Mouse (Mus musculus) midbrain, embryonic 12.5 days (tissue): Measurements from ENCODE around the gene Dnttip1. TPM values are rescaled to one million over a fixed set of nuclear protein-coding genes. Genes with fewer than 3 reads are reported as not detected.

Source experiments
- ATAC-seq: fragments of 200-750 bp; cut with Nextera tagmentation; 2 replicates; pipeline ENCODE4 v1.8.0; 2017; ENCODE audit warnings: low read depth, moderate TSS enrichment, moderate library complexity; ENCODE audit not compliant: low FRiP score
- H3K27ac ChIP-seq: fragments of 300-500 bp; sonication (generic); replicated peaks from 2 replicates; pipeline ENCODE4 v1.5.1; 2016; ENCODE audit warnings: mild to moderate bottlenecking
- H3K27me3 ChIP-seq: fragments of 300-500 bp; sonication (generic); 2 replicates; pipeline ENCODE4 v1.6.1; 2016; ENCODE audit warnings: mild to moderate bottlenecking
- H3K36me3 ChIP-seq: fragments of 300-500 bp; sonication (generic); 2 replicates; pipeline ENCODE4 v1.6.1; 2016
- H3K4me1 ChIP-seq: fragments of 300-500 bp; sonication (generic); 2 replicates; pipeline ENCODE4 v1.6.1; 2016
- H3K4me2 ChIP-seq: fragments of 300-500 bp; sonication (generic); replicated peaks from 2 replicates; pipeline ENCODE4 v1.6.1; 2016; ENCODE audit warnings: mild to moderate bottlenecking, moderate library complexity
- H3K4me3 ChIP-seq: fragments of 300-500 bp; sonication (generic); 2 replicates; pipeline ENCODE4 v1.5.1; 2016; ENCODE audit warnings: mild to moderate bottlenecking
- H3K9ac ChIP-seq: fragments of 300-500 bp; sonication (generic); replicated peaks from 2 replicates; pipeline ENCODE4 v1.6.1; 2016; ENCODE audit warnings: mild to moderate bottlenecking, moderate library complexity
- H3K9me3 ChIP-seq: fragments of 300-500 bp; sonication (generic); 2 replicates; pipeline ENCODE4 v1.6.1; 2016; ENCODE audit warnings: mild to moderate bottlenecking
- WGBS: fragments of 180-500 bp; shearing (Covaris S2); methylation state at CpG from one replicate; pipeline ENCODE4 v1.1.7; 2016; 5-methylcytosine and 5-hydroxymethylcytosine counted together
- polyA plus RNA-seq: library from polyadenylated mRNA; unstranded; fragments of >200 nt; fragmentation: Nextera tagmentation; extraction: Ambion mirVana; gene quantifications from 2 replicates; pipeline ENCODE4 v1.2.1, GENCODE M21; 2016

Dnttip1 gene
- polyA plus RNA-seq, 1 experiment from 2014 or later, result 90.0 TPM

DNA sequence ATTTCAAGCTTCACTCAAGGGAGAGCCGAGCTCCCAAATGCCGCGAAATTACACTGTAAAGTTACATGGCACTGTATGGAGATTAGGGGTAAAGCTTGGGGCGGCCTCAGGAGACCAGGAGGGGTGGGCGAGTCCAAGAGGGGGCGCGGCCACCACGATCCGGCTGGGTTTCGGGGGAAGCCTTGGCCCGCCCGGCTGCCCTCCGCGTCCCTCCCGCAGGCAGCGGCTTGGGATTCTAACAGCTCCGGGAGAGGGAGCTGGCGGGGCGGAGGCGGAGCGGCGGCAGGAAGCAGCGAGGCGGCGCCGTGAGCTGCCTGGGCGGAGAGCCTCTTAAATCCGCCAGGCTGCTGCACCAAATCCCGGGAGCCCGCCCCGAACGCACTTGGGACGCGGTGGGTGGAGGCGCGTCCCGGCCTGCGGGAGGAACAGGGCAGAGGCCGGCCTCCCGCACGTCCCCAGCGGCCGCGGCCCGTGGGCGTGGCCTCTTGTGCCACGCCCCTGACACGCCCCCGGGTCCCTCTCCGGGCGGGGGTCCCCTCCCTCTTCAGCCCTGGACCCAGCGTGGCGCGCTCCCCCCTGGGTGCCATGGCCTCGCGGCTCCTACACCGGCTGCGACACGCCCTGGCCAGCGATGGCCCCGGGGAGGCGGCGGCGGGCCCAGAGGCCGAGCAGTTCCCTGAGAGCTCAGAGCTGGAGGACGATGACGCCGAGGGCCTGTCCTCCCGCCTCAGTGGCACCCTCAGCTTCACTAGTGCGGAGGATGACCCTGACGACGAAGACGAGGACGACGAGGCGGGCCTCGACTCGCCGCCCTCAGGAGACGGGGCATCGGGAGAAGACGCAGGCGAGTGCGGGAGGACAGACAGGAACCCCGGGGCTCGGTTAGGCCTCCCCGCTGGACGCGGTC is 40.0 kb downstream of the Dnttip1 start, which contains the start of gene Snx21:
Gene Snx21, plus strand, starts transcription at position 343 of the 907 bp plus-strand sequence.
- peak within 1 kb of the TSS; percentile 64 for H3K4me3 ChIP-seq
- 0 out of 2 replicates have a peak, but pooled peaks cover 4% of the 10 kb centered on the region for H3K27me3 ChIP-seq
- peak; percentile 90 for ATAC-seq
- peaks cover 11% of the 10 kb centered on the region for H3K4me1 ChIP-seq
- H3K27ac ChIP-seq, result peak within 1 kb of the TSS; percentile 69
- under 1% methylated on average over 83 of the region's 89 CpGs for WGBS
- H3K9ac ChIP-seq, result peak within 1 kb of the TSS; percentile 60
- H3K9me3 ChIP-seq, result no peaks in the 10 kb centered on the region
- H3K36me3 ChIP-seq, result 0 out of 2 replicates have a peak, but pooled peaks cover 4% of the 10 kb centered on the region
- H3K4me2 ChIP-seq, result peak within 1 kb of the TSS; percentile 82

DNA sequence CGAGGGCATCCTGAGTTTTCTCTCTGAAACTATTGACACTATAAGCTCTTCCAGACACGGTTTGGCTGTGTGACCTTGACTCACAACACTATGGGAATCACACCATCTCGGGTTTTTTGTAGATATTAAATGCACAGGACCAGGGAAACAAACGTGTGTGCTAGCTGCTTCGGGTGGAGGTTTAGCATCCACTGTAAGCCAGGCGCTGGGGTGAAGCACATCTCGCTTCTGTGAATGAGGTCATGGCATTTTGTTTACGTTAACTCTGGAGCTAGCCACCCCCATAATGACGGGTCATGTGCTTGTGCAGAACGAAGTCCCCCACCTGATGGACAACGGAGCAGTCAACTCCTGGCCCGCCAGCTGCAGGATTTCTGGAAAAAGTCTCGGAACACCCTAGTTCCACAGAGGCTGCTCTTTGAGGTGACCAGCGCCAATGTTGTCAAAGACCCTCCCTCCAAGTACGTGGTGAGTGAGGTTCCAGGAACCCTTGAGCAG is 40.7 kb downstream of the Dnttip1 start:
- Histone ChIP-seq H3K27me3 (0 out of 2 replicates have a peak, but pooled peaks cover 4% of the 10 kb centered on the region), H3K4me1 (peaks cover 11% of the 10 kb centered on the region), H3K4me2 (peak overlapping the region; percentile 82), H3K36me3 (peaks cover 11% of the 10 kb centered on the region; the same call in 1 of the 2 replicates), H3K9me3 (no peaks in the 10 kb centered on the region), H3K27ac (no peak overlapping the region), H3K9ac (peak overlapping the region; percentile 60), H3K4me3 (peak overlapping the region; percentile 64)
- peak; percentile 14; the same call in 1 of the 2 replicates for ATAC-seq
- 11% methylated on average over 15 of the region's 15 CpGs for WGBS

DNA sequence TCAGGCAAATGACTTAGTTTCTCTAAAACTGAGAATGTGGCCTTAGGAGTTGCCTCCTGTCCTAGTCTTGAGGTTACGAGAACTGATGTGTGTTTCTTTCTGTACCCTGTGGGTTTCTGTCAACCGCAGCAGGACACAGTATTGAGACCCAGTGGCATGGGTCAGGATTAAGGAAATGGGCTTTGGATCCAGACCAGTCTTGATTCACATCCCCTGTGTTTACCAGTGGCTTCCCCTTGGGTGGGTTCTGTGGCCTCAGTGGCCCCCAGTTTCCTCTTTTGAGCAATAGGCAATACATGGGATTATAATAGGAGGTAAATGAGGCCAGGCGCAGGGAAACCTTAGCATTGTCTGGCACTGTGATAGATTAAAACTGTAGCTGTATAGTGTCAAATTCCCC is 41.2 kb downstream of the Dnttip1 start:
- no peak overlapping the region for H3K9ac ChIP-seq
- H3K27me3 ChIP-seq, result 0 out of 2 replicates have a peak, but pooled peaks cover 4% of the 10 kb centered on the region
- no peak overlapping the region for H3K4me3 ChIP-seq
- H3K4me1 ChIP-seq, result peaks cover 11% of the 10 kb centered on the region
- H3K9me3 ChIP-seq, result no peaks in the 10 kb centered on the region
- H3K27ac ChIP-seq, result no peak overlapping the region
- peak overlapping the region; percentile 82 for H3K4me2 ChIP-seq
- H3K36me3 ChIP-seq, result peaks cover 17% of the 10 kb centered on the region
- no peak for ATAC-seq
- 87% methylated on average over 3 of the region's 3 CpGs for WGBS

DNA sequence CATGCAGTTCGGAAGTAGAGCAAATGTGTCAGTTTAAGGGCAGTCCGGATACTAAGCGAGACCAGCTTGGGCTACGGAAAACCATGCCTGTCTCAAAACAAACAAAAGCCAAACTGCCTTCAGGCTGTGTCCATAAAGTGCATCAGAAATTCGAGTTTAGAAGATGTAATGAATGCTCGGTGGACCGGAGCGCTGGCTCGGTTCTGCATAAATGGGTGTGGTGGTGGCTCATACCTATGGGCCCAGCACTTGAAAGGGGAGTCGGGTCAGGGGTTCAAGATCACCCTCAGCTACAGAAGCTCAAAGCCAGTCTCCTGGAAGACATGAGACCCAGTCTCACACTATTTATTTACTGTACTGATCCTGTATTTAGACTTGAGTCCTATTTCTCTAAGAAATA is 42.0 kb downstream of the Dnttip1 start:
- H3K4me2 ChIP-seq, result no peak overlapping the region
- H3K4me3 ChIP-seq, result no peak overlapping the region
- no peak for ATAC-seq
- peaks cover 11% of the 10 kb centered on the region for H3K4me1 ChIP-seq
- WGBS, result 84% methylated on average over 10 of the region's 10 CpGs
- H3K27ac ChIP-seq, result no peak overlapping the region
- H3K9ac ChIP-seq, result no peak overlapping the region
- peaks cover 24% of the 10 kb centered on the region for H3K36me3 ChIP-seq
- H3K27me3 ChIP-seq, result 0 out of 2 replicates have a peak, but pooled peaks cover 4% of the 10 kb centered on the region
- H3K9me3 ChIP-seq, result no peaks in the 10 kb centered on the region

DNA sequence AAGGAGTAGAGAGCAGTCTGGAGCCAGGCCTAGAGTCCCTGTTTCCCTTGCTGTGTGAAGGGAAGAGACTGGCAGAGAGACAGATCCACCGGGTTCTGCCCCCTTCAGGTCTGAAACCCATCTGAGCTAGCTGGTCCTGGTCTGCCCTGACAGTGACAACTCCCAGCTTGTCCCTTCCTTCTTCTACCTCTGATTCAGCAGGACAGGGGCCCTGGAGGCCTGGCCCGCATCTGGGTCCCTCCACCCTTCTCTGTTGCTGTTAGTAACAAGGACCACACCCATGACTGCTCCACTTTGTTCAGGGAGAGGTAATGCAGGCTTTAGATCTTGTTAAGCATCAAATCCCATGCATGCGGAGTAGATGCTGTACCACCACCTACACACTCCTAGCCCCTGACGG is 42.6 kb downstream of the Dnttip1 start:
- 0 out of 2 replicates have a peak overlapping the region, but pooled peaks have one; percentile 28 for H3K9ac ChIP-seq

DNA sequence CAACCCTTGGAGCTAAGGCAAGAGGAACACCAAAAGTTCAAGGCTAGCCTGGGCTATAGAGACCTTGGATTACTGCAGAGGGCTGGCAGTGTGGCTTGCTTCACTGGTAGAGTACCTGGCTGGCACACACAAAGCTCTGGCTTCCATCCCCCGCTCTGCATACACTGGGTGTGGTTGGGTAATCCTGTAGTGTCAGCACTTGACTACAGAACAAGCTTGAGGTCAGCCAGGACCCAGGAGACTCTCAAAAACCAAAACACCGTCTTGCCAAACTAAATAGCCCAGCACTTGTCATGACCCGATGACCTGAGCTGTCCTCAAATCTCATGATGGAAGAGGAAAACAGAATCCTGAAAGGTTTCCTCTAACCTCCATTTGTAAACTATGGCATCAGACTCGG is 44.7 kb downstream of the Dnttip1 start:
- Histone ChIP-seq H3K27me3 (0 out of 2 replicates have a peak, but pooled peaks cover 4% of the 10 kb centered on the region), H3K36me3 (peaks cover 42% of the 10 kb centered on the region), H3K27ac (no peak overlapping the region), H3K4me2 (no peak overlapping the region), H3K9me3 (no peaks in the 10 kb centered on the region), H3K9ac (no peak overlapping the region), H3K4me1 (peaks cover 8% of the 10 kb centered on the region), H3K4me3 (no peak overlapping the region)
- ATAC-seq, result no peak
- 89% methylated on average over 4 of the region's 4 CpGs for WGBS

More for the DNA sequence above, 42.6 kb downstream of the Dnttip1 start:
- Histone ChIP-seq H3K27me3 (0 out of 2 replicates have a peak, but pooled peaks cover 4% of the 10 kb centered on the region), H3K4me1 (peaks cover 13% of the 10 kb centered on the region), H3K36me3 (peaks cover 30% of the 10 kb centered on the region), H3K4me2 (no peak overlapping the region), H3K9me3 (no peaks in the 10 kb centered on the region), H3K27ac (no peak overlapping the region), H3K4me3 (no peak overlapping the region)
- 73% methylated on average over 4 of the region's 4 CpGs for WGBS
- ATAC-seq, result no peak

DNA sequence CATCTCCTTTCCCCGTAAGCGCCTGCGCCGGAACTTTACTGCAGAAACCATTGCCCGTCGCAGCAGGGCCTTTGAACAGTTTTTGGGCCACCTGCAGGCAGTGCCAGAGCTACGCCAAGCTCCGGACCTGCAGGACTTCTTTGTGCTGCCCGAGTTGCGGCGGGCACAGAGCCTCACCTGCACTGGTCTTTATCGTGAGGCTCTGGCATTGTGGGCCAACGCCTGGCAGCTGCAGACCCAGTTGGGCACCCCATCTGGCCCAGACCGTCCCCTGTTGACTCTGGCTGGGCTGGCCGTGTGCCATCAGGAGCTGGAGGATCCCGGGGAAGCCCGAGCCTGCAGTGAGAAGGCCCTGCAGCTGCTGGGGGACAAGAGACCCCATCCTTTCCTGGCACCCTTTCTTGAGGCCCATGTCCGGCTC is 46.1 kb downstream of the Dnttip1 start:
- Histone ChIP-seq H3K9ac (no peak overlapping the region), H3K4me1 (0 out of 2 replicates have a peak, but pooled peaks cover 2% of the 10 kb centered on the region), H3K4me3 (no peak overlapping the region), H3K27ac (no peak overlapping the region), H3K9me3 (no peaks in the 10 kb centered on the region), H3K4me2 (no peak overlapping the region), H3K27me3 (0 out of 2 replicates have a peak, but pooled peaks cover 4% of the 10 kb centered on the region), H3K36me3 (peaks cover 56% of the 10 kb centered on the region)
- WGBS, result 92% methylated on average over 18 of the region's 18 CpGs
- ATAC-seq, result no peak

GRCm38 (mm10) chr2:164792400-164793190 is 46.8 kb downstream of the Dnttip1 start:
- Histone ChIP-seq H3K36me3 (peaks cover 61% of the 10 kb centered on the region), H3K4me2 (no peak overlapping the region), H3K4me1 (0 out of 2 replicates have a peak, but pooled peaks cover 2% of the 10 kb centered on the region), H3K27ac (no peak overlapping the region), H3K4me3 (no peak overlapping the region), H3K9ac (no peak overlapping the region), H3K9me3 (no peaks in the 10 kb centered on the region), H3K27me3 (no peaks in the 10 kb centered on the region)
- ATAC-seq, result no peak
- 96% methylated on average over 12 of the region's 12 CpGs for WGBS

DNA sequence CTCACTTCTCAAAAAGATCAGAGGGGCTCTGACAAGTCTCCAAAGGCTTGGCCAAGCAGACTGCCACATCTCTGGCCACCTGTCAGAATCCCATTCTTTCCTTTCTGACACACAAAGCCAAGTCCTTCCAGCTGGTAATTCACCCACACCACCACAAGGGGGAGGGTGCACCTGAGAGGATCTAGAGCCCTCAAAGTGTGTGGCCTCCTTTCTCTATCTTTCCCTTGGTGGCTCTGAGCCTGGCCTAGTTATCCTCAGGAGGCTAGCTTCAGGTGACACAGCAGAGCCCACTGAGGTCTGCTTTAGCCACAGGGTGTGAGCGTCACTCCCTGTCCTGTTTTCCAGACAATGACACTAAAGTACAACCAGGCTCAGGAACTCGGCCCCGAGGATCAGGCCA is 47.5 kb downstream of the Dnttip1 start:
- H3K4me3 ChIP-seq, result no peak overlapping the region
- H3K36me3 ChIP-seq, result peaks cover 66% of the 10 kb centered on the region
- H3K4me1 ChIP-seq, result 0 out of 2 replicates have a peak, but pooled peaks cover 2% of the 10 kb centered on the region
- H3K4me2 ChIP-seq, result no peak overlapping the region
- no peak overlapping the region for H3K9ac ChIP-seq
- ATAC-seq, result no peak
- 94% methylated on average over 3 of the region's 3 CpGs for WGBS
- H3K9me3 ChIP-seq, result no peaks in the 10 kb centered on the region
- H3K27me3 ChIP-seq, result no peaks in the 10 kb centered on the region
- H3K27ac ChIP-seq, result no peak overlapping the region

DNA sequence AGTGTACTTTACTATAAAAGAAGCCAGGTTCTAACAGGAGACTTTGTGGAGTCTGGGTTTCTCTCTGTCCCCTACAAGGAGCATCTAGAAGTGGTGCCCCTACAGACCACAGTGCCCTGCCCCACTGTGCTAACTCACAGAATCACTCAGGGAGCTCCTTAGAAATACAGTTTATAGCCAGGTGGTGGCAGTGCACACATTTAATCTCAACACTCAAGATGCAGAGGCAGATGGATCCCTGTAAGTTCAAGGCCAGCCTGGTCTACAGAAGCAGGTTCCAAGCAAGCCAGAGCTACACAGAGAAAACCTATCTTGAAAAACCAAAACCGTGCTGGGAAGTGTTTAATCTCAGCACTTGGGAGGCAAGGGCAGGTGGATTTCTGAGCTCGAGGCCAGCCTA is 48.0 kb downstream of the Dnttip1 start:
- ATAC-seq, result no peak
- no peak overlapping the region for H3K27ac ChIP-seq
- H3K9ac ChIP-seq, result no peak overlapping the region
- H3K4me1 ChIP-seq, result 0 out of 2 replicates have a peak, but pooled peaks cover 2% of the 10 kb centered on the region
- H3K4me3 ChIP-seq, result no peak overlapping the region
- H3K4me2 ChIP-seq, result no peak overlapping the region
- H3K27me3 ChIP-seq, result no peaks in the 10 kb centered on the region
- WGBS, result 93% methylated on average over 2 of the region's 2 CpGs
- H3K9me3 ChIP-seq, result no peaks in the 10 kb centered on the region
- H3K36me3 ChIP-seq, result peaks cover 71% of the 10 kb centered on the region

DNA sequence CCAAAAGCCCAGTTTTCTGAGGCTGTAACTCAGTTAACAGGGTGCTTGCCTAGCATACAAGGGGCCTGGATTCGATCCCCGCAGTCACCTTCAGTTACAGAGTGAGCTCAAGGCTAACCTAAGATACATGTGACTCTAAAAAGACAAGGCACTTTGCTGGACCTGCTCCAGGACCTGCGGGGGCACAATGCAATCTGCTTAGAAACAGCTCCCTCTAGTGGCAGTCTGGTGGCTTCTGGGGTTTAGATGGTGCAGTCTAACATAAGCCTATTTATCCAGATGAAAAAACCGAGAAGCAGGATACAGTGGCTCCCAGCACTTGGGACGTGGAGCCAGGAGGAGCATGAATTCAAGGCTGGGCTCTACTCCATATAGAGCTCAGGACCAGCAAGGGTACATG is 48.5 kb downstream of the Dnttip1 start:
- Histone ChIP-seq H3K9me3 (no peaks in the 10 kb centered on the region), H3K4me2 (no peak overlapping the region), H3K27me3 (no peaks in the 10 kb centered on the region), H3K27ac (no peak overlapping the region), H3K4me1 (0 out of 2 replicates have a peak, but pooled peaks cover 2% of the 10 kb centered on the region), H3K9ac (no peak overlapping the region), H3K36me3 (peaks cover 72% of the 10 kb centered on the region), H3K4me3 (no peak overlapping the region)
- peak; percentile 75 for ATAC-seq
- WGBS, result 42% methylated on average over 5 of the region's 5 CpGs
